Mouse (Mus musculus) mouse embryonic stem cell (cell line): Measurements from ENCODE around the gene Lamp1.
"Not testable (repeated sequence)": the region's sequence is repeated elsewhere in the genome, so short reads cannot be mapped to it uniquely, and the experiment has no call there.

Experiments
- in situ Hi-C, 2 experiments: fragments of 300-500 bp; cut with MboI; formaldehyde crosslinking; loops; 1 replicate in 1 of 2; 3 replicates in 1 of 2; pipeline ENCODE4 v1.14.3; 2019 to 2020; ENCODE audit warnings: low sequenced_read_pairs in 2 of 2, low pct_unique_long_range_greater_than_20kb in 1 of 2, mixed read lengths in 1 of 2; ENCODE audit not compliant: unreplicated experiment in 1 of 2

Lamp1 gene

DNA sequence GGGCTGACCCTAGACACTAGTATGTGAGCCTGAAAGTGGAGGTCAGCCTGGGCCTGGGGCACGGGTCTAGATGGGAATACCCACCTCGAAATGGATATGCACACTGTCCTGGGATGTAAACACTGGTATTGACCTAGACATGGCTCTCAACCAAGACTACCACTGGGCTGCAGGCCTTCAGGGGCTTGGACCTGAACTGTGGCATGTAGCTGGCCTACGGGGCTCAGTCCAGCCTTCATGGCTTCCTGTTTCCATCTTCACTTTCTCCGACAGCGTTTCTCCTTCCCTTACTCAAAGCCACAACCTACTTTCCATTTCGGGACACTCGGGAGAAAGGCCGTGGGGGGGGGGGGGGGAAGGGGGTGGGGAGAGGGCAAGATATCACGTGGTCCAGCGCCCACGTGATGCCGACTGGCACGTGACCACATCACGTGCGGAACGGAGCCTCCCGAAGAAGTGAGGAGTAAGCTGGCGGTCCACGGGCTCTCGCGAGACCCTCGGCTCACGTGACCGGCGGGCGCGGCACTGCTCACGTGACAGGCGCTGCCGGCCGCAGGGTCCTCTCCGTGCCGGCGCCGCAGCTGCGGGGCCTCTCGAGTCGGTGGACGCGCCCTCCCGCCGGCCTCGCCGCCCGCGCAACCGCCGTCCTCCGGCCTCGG, at the start of gene Lamp1:
TSS of gene Lamp1 (plus strand) at position 444 of the 659 bp plus-strand sequence.
- in situ Hi-C loops = no loop called here

DNA sequence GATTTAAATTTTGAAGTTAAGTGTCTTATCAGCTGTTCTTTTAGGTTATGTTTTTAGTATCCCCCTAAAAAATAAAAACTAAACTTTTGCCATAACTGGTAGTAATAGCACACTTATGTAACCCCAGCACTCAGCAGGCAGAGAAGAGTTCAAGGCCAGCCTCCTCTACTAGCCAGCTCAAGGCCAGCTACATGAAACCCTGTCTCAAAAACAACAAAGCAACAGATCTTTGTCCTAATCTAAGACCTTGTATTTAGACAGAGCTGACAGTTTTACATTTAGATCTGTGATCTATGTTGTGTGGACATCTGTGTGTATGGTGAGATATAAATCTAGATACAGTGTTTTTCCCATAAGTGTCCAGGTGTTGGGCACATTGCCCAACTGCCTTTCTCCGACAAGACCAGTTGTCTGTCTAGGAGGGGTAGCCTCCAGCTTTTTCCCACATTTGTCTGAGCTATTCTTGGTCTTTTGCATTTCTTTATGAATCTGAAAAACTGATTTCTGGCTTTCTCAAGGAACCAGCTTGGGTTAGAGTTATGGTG, 49.5 kb upstream of the Lamp1 start:
- in situ Hi-C loops = no loop called here

- in situ Hi-C loops = no loop called here
Observed at GRCm38 (mm10) chr8:13111917-13112316, 47.0 kb upstream of the Lamp1 start.

- in situ Hi-C loops = no loop called here
Observed at GRCm38 (mm10) chr8:13113232-13113631, 45.7 kb upstream of the Lamp1 start.

DNA sequence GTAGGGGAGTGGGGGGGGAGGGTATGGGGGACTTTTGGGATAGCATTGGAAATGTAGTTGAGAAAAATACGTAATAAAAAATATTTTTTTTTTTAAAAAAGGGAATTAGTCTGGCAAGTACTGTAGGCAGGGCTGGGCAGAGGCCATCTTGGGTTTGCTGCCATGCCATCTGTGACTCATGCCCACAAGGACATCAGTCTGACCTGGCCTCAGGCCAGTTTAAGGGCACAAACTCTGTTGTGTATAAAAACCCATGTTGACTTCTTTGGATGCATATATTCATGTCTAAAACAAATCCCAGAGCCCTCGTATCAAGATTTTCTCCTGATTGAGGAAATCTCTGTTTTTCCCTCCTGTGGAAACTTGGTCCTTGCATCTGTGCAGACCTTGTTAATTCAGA, 41.9 kb upstream of the Lamp1 start:
- in situ Hi-C loops = no loop called here

GRCm38 (mm10) chr8:13118516-13118915, 40.4 kb upstream of the Lamp1 start:
- in situ Hi-C loops = no loop called here

GRCm38 (mm10) chr8:13120882-13121665, 37.9 kb upstream of the Lamp1 start:
- in situ Hi-C loops = no loop called here

DNA sequence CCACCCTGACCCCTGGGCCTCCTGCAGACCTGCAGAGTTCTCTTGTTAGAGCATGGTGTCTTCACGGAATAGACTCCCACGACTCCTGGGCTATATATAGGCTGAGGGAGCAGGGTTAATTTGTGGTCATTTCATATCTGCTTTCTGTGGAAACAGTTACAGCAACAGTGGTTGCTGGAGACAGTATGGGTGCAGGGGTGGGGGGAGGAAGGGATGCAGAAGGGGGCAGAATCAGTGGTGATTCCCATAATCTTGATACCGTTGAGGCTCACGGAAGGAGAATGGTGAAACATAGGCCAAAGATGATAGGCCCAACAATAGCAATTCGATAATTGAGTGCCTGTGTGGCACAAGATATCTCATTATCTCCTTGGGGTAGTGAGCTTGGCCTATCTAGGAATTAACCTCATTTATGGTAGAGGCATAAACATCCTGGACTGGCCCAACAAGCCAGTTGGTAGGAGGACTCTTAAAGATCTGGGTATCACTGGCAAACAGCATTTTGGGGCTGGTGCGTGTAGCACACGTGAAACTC, 36.0 kb upstream of the Lamp1 start:
- in situ Hi-C loops = no loop called here

DNA sequence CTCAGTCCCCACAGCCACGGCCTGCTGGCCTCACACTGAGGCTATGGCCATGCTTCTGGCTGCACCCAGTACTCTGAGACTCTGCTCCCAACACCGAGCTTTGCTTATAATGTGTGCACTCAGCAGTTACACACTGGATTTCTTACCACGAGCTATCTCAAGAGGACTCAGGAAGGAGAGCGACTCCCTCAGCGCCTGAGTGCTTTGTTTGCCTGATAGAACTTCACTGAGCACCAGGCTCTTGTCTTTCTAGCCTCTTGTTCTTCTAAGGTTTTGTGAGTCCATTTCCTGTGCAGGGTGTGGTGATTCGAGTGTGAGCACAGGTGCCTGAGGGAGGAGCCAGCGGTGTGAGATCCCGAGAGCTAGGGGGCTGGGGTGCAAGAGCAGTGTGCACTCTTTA, 34.1 kb upstream of the Lamp1 start:
- in situ Hi-C loops = no loop called here

DNA sequence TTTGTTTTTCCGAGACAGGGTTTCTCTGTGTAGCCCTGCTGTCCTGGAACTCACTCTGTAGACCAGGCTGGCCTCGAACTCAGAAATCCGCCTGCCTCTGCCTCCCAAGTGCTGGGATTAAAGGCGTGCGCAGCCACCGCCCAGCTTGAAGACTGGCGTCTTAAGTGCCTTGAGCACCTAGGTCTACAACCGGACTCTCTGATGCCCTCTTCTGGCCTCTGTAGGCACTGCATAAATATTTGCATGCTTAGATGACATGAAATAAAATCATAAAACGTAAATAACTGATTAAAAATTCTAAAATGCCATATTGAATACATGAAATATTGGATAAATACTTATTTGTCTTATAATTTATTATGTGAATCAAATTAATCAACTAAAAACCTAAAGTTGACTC, 26.7 kb upstream of the Lamp1 start:
- in situ Hi-C loops = not testable (repeated sequence)

DNA sequence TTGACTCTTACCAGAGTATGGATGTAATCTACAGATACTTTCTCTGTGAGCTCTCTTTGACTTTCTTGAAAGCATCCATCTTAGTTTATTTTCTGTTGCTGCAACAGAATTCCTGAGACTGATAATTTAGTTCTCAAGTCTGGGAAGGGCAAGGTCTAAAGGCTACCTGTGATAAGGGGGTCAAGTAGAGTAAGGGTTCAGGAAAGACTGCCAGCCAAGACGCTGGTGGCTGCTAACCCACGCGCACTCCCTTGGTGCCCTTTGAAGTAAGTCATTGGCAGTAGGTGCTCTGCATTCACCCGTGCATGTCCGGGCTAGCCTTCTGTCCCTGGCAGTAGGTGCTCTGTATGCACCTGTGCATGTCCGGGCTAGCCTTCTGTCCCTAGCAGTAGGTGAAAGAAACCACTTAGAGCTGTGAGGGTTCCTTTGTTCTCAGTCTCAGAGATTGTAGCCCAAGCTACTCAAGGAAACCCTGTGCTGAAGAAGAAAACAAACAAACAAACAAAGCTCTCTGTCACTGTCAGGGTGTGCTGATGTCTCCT, 19.2 kb upstream of the Lamp1 start:
- in situ Hi-C loops = no loop called here

DNA sequence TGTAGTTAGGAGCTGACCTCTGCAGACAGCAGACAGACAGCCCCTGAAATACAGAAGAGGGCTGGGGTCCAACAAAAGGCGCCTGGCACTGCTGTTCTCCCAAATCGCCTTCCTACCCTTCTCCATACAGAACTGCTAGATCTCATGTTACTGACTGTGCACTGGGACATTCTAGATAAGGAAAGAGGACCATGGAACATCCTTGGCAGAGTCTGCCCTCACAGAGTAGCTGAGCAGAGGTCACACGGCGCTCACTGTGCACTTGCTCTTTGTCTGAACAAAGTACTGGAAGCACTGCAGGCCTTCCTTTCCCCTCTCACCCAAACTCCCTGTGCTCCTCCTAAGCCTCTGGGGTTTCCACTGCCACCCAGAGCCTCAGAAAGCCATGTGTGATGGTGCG, 17.3 kb upstream of the Lamp1 start:
- in situ Hi-C loops = no loop called here

- in situ Hi-C loops = no loop called here
Observed at GRCm38 (mm10) chr8:13148476-13148875, 10.5 kb upstream of the Lamp1 start.

DNA sequence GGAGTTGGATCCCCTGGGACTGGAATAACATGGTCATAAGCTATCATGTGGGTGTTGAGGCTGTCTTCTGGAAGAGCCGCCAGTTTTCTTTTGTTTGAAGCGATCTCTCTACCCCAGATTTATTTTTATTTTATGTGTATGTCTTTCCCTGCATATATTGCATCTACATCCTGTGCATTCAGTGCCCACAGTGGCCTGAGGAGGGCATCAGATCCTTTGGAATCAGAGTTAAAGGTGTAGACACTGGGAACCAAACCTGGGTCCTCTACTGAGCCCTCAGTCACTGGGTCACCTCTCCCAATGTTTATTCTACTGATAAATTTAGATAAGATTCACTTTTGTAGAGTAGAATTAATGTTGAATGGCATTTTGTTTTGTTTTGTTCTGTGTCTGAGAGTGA, 9.7 kb upstream of the Lamp1 start:
- in situ Hi-C loops = no loop called here

GRCm38 (mm10) chr8:13149866-13150265, 9.1 kb upstream of the Lamp1 start:
- in situ Hi-C loops = no loop called here

DNA sequence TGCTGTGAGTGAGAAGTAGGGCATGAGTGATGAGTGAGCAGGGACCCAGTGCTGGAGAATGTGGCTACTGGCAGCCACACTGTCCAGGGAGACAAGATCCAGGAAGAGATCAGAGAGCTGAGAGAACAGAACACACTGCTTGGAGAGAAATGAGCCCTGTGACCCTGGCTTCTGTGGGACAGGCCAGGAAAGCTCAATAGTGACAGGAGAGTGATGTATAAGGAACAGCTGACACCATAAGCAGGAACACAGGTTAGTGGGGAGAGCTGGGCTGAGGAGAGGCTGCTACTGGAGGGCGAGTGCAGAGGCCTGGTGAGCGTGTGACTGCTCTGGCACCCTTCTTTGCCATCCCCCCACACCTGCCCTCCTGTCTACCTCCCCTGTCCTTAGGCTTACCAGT, 8.0 kb upstream of the Lamp1 start:
- in situ Hi-C loops = no loop called here

DNA sequence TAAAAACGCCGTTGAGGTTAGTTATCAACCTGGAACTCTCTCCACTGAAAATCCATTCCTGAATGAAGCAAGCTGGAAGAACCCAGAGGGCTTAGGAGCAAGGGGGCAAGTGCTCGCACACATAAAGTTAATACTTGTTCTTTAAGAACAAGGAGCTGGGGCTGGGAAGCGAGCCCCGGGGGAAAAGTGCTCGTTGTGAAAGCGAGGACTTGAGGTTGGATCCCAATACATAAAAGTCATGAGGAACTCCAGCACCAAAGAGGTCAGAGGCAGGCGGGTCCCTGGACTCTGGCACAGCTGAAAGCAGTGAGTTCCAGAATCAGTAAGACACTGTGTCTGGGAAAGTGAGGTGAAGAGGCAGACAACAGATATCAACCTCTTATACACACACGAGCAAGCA, 4.9 kb upstream of the Lamp1 start:
- in situ Hi-C loops = no loop called here

- in situ Hi-C loops = no loop called here
Observed at GRCm38 (mm10) chr8:13155358-13155757, 3.6 kb upstream of the Lamp1 start.

- in situ Hi-C loops = no loop called here
Observed at GRCm38 (mm10) chr8:13156327-13157097, 2.4 kb upstream of the Lamp1 start.
